Mouse (Mus musculus) common myeloid progenitor, adult 5-6 weeks (primary cell): ENCODE measurements at regions not wholly inside any gene's neighbourhood (a gene's known extent, or its start where the extent isn't known, plus 50 kb on each side); places are given as distances from the start of the nearest gene placed in this dataset.

ENCODE experiments used
- ATAC-seq: replicated peaks from 2 replicates; pipeline ENCODE4 v1.8.0; 2016; ENCODE audit warnings: low read depth, mild to moderate bottlenecking, moderate TSS enrichment, inconsistent platforms; ENCODE audit not compliant: poor library complexity, severe bottlenecking

DNA sequence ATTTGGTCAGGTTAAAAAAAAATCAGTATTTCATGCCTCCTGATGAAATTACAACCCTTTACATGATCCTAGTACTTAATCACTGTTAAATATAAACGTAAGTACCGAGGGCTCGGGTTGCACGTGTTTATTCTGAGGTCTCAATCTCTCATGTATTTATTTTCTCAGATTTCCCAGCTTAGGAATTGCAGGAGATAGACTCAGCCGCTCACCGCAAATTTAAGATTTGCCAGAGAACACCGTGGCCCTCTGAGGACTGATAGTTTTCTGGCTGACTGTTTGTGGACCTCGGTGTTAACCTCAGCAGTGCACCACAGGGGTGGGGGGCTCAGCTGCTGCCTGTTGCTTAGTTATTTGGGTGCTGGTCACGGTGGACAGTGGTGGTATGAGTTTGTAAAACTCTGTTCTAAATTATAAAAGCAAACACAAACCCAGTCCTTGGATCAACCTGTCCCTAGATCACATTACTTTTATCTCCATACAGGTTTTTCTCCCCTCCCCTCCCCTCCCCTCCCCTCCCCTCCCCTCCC is 121.6 kb upstream of the Lrig3 start:
- no peak for ATAC-seq

DNA sequence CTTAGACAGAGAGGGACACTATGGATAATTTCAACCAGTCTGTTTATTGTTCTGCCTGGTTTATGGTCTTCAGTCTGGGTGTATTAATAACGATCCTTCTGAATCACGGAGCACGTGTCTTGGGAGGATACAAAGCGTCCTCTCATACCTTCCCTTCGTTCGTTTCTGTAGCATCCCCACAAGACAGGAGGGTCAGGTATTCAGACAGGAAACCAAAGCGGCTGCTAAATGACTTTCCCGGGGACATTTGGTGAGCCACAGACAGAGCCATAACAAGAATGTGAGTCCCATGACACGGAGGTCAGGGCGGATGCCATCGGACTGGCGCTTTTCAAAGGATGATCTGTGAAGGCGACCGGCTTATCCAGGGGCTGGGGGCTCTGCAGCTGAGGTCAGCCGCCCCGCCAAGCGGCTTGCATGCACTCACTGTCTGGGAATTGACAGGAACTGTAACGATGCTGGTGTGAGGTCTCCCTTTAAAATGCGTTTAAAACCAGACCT is 120.9 kb upstream of the Lrig3 start:
- no peak for ATAC-seq

DNA sequence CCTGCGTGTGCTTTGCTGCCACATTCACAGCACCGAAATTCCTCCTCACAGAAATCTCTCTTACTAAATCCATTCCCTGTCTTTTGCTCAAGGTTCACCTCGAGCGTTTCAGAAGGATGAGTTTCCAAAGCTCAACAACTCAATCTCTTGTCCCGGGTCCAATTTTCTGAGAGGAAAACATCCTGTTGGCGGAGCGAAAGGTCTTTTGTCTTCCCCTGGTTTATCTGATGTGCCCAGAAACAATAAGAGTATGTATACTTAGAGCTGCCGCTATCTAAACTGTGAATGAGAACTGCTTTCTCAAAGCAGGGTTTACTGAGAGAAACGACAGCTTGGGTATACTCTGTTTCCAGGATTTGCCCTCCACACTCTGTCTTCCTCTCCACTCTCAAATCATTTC is 115.6 kb upstream of the Lrig3 start:
- ATAC-seq, result no peak

DNA sequence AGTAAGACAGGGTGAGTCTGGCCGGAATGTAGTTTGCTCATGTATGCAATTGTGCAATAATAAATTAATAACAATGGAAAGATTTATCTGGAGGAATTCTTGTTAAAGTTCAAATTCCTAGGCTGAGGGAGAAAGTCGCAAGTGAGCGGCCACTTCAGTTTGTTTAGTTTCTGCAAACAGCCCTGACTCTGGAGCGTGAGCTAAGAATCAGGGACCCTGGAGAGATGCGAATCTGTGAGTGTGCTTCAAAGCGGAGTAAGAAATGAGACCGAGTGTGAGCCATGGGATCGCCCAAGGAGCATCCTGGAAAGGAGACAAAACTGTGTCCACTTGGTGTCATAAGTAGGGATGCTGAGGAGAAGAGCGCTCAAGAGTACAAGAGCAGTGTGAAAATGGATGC is 104.2 kb upstream of the Lrig3 start:
- no peak for ATAC-seq

DNA sequence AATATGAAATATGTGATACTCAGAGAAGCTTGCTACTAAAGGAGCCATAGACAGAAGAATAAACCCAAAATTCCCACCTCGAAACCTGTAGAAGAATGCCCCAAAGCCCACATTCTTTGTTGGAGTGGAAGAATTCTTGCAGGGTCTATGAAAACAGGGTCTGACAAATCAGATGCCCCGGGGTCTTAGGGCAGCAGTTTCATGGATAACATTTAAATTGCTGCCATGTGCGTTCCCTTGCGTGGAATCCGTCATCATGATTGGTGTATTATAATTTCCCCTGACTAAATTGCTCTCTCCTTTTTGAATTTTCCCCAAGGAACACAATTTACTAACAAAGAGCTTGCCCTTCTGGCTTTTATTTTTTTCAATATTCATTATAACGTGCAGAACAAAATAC is 99.6 kb upstream of the Lrig3 start:
- ATAC-seq, result no peak

DNA sequence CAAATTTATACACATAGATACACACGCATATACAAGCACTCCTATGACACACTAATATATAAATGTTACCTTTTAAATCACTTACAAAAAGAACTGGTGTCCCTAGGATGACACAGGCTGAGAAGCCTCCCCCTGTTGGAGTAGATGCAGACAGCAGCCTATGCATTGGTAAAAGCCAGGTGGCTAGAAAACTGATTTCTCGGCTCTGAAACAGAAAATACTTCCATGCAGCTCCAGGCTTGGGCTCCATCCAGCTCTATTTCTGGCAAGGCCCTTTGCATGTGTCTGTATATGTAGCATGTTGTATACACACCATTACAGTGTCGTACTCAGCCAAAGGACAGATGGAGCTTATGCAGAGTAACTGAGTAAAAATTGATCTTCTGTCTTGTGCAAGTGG is 81.4 kb upstream of the Lrig3 start:
- ATAC-seq, result no peak

DNA sequence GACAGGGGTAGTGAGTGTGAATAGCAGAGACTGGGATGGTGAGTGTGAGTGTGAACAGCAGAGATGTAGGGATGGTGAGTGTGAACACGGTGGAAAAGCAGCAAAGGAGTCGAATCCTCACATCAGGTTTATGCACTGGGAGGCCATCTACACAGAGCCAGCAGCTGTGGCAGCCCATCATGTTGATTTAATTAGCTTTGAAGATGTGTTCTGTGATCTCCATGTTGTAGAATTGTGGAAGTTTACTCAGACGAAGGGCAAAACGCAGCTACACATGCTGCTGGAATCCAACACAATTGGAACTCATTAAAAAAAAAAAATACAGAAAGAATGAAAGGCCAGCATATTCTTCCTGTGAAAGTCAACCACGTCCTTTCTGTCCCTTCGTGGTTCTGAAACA is 80.2 kb upstream of the Lrig3 start:
- ATAC-seq, result no peak

DNA sequence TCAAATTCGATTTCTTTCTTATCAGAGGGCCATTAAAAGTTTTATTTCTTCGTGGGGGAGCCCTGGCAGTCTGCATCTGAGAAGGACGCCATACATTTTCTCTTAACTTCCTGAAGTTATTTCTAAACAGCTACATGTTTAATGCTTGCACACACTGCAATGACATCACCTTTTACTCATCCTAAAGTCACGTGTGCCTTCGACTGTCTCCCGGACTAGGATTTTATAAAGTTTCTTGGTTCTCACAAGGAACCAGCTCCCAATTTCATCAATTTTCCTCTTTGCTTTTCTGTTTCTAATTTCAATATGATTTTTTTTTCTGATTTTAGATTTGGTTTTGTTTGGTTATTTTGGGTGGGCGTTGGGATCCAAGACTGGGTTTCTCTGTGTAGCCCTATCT is 73.8 kb upstream of the Lrig3 start:
- ATAC-seq, result no peak

DNA sequence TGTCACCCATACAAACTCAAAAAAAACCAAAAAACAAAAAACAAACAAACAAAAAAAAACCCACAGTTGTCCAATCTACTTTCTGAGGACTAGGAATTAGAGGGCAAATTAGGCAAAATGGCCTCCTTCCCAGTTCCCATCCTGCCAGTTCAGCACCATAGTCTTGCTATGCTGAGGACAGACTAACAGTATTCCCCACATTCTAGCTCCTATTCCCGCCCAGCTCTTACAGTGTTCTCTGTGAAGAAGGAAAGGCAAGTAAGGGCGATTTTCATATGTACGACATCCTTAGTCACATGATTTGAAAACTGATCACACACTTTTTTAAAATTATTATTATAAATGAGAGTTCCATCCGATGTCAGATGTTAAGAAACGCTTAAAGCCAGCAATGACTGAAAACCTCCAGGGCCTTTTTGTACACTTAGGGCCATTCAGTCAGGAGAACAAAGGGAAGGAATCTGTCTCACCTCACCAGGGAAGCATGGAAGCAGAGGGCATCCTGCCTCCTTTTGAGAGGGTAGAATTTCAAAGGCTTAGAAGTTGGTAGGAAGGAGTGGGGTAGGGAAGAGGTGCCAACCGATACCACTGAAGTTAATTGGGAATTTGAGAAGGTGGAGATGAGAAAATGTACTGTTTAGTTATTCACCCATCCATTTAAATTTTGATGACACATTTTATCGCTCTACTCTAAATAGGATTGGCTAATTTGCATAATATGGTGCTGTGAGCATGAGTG is 70.1 kb upstream of the Lrig3 start:
- ATAC-seq, result no peak

DNA sequence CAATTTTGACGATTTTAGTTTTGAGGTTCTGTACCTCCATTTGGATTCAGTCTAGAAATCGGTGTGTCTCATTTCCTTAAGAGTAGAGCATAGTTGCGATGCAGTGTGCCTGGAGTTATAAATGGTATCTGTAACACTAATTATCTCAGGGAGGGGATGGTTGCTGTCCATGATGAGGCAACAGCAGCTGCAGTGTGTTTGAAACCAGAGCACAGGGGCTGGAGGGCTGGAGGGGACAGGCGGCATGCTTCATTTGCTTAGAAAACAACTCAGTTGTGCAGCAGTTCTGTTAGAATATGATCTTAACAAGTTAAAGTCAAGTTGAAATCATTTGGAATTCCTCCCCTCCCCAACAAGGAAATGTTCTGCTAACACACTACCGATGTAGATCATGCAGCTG is 69.3 kb upstream of the Lrig3 start:
- ATAC-seq, result no peak

DNA sequence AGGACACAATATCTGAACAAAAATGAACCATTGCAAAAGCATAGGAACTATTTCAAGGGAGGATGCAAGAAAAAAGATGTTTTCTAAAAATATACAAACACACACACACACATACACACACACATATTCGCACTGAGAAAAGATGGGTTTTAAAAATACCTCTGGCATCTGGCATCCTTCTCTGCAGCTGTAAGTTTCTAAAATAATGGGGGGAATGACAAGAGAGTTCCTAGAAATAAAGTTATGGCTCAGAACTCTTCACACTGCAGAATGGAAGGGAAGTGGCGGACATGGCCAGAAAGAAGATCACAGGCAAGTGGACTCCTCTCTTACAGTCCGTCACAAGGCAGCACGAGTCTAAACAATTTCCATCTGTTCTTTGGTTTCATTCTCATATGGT is 66.5 kb upstream of the Lrig3 start:
- no peak for ATAC-seq

DNA sequence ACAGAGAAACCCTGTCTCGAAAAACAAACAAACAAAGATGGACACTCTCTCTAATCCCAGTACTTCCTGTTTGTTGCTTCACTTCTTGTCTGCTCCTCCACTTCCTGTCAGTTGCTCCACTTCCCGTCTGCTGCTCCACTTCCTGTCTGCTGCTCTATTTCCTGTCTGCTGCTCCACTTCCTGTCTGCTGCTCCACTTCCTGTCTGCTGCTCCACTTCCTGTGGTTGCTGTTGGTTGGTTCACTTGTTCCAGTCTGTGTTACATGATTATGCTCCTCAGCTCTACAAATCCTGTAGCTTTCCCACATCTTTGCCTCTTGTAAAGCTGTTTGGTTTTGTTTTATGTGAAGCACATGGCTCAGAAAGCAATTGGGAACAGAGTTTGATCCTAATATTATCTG is 65.4 kb upstream of the Lrig3 start:
- ATAC-seq, result peak; percentile 62

DNA sequence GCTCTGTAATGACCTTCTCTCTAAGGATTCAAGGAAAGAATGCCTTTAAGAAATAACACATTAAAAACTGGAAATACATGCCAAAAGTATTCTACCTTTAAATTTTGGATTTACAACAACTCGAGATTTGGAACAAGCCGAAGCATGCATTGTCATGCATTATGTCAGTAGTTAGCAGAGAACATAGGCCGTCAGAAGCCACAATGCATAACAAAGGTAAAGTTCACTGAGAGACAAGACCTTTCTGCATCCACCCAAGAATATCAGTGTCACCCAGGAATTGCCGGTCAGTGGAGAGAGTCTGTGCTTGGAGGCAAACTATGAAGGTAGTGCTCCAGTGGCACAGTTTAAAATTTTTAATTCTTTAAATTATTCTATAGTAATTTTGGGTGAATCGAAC is 63.3 kb upstream of the Lrig3 start:
- no peak for ATAC-seq

DNA sequence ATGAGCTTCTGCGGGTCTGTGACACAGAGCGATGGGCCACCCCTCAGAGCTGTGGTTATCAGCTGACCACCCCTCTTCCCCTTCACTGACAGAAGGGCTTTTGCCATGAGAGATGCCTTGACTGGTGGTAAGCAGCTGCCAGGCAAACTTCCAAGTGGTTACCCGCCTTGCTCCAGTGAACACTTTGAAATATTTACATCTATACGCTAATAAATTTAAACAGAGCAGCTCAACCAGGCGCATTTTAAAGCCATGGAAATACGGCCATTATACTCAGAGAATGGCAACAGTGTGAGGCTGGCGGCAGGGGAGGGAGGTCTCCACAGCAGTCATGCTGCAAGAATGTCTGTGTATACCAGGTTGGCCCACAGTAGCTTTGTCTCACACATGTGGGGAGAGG is 53.8 kb upstream of the Lrig3 start:
- no peak for ATAC-seq
